Mouse (Mus musculus): ENCODE measurements around the gene Hsph1. TPM values are rescaled to one million over a fixed set of nuclear protein-coding genes. Genes with fewer than 3 reads are reported as not detected.

The Hsph1 gene
- 100 to 1,000 TPM; 352 to 354 TPM for total RNA-seq (2021)
- long read RNA-seq, experiment 1, transcript Hsph1-211 (18 exons, 3,802 nt) = major isoform, 414 of 503 reads
- long read RNA-seq, experiment 1, transcript Hsph1-201 (17 exons, 3,240 nt) = minor isoform, 24 of 503 reads
- long read RNA-seq, experiment 1, partial matches to known transcripts = 38 of 503 reads
- long read RNA-seq, experiment 1, other reads (novel, unspliced or antisense) = 22 of 503 reads
- long read RNA-seq, experiment 2, transcript Hsph1-211 (18 exons, 3,802 nt) = major isoform, 220 of 268 reads
- long read RNA-seq, experiment 2, transcript Hsph1-201 (17 exons, 3,240 nt) = minor isoform, 13 of 268 reads
- long read RNA-seq, experiment 2, partial matches to known transcripts = 17 of 268 reads
- long read RNA-seq, experiment 2, other reads (novel, unspliced or antisense) = 15 of 268 reads

GRCm38 (mm10) chr5:149636075-149636920 is at the start of gene Hsph1:
Hsph1 (minus strand) TSS chr5:149636376.
- peak; percentile 99 for DNase-seq (ENCODE audit: low spot score in 2 of 2)

- no peak for DNase-seq (ENCODE audit: low spot score in 2 of 2)
Observed at GRCm38 (mm10) chr5:149680946-149681345, 44.8 kb upstream of the Hsph1 start.

GRCm38 (mm10) chr5:149679886-149680285 is 43.7 kb upstream of the Hsph1 start:
- no peak for DNase-seq (ENCODE audit: low spot score in 2 of 2)

GRCm38 (mm10) chr5:149679362-149679761 is 43.2 kb upstream of the Hsph1 start:
- no peak for DNase-seq (ENCODE audit: low spot score in 2 of 2)

- DNase-seq (ENCODE audit: low spot score in 2 of 2) = no peak
Observed at GRCm38 (mm10) chr5:149678990-149679348, 42.8 kb upstream of the Hsph1 start.

GRCm38 (mm10) chr5:149678100-149678989 is 42.2 kb upstream of the Hsph1 start, which contains the start of gene B3glct:
B3glct (plus strand) TSS chr5:149678230.
- DNase-seq (ENCODE audit: low spot score in 2 of 2) = peak; percentile 81 to 82

GRCm38 (mm10) chr5:149677196-149677595 is 41.0 kb upstream of the Hsph1 start:
- no peak for DNase-seq (ENCODE audit: low spot score in 2 of 2)

GRCm38 (mm10) chr5:149663417-149663816 is 27.2 kb upstream of the Hsph1 start:
- no peak for DNase-seq (ENCODE audit: low spot score in 2 of 2)

GRCm38 (mm10) chr5:149662980-149663379 is 26.8 kb upstream of the Hsph1 start:
- no peak for DNase-seq (ENCODE audit: low spot score in 2 of 2)

GRCm38 (mm10) chr5:149661428-149661827 is 25.3 kb upstream of the Hsph1 start:
- DNase-seq (ENCODE audit: low spot score in 2 of 2) = no peak

GRCm38 (mm10) chr5:149659414-149659780 is 23.2 kb upstream of the Hsph1 start:
- no peak for DNase-seq (ENCODE audit: low spot score in 2 of 2)

GRCm38 (mm10) chr5:149658741-149659413 is 22.7 kb upstream of the Hsph1 start:
- no peak for DNase-seq (ENCODE audit: low spot score in 2 of 2)

- DNase-seq (ENCODE audit: low spot score in 2 of 2) = no peak
Observed at GRCm38 (mm10) chr5:149658022-149658421, 21.8 kb upstream of the Hsph1 start.

GRCm38 (mm10) chr5:149655636-149656035 is 19.5 kb upstream of the Hsph1 start:
- no peak for DNase-seq (ENCODE audit: low spot score in 2 of 2)

GRCm38 (mm10) chr5:149650179-149650553 is 14.0 kb upstream of the Hsph1 start:
- no peak for DNase-seq (ENCODE audit: low spot score in 2 of 2)

GRCm38 (mm10) chr5:149649499-149650178 is 13.5 kb upstream of the Hsph1 start:
- no peak for DNase-seq (ENCODE audit: low spot score in 2 of 2)

- DNase-seq (ENCODE audit: low spot score in 2 of 2) = no peak
Observed at GRCm38 (mm10) chr5:149648895-149649406, 12.8 kb upstream of the Hsph1 start.

- DNase-seq (ENCODE audit: low spot score in 2 of 2) = no peak
Observed at GRCm38 (mm10) chr5:149648196-149648595, 12.0 kb upstream of the Hsph1 start.

GRCm38 (mm10) chr5:149647367-149648115 is 11.4 kb upstream of the Hsph1 start:
- peak in 1 of 2 experiments; percentile 39 for DNase-seq (ENCODE audit: low spot score in 2 of 2)
